In the genomic region with DNA sequence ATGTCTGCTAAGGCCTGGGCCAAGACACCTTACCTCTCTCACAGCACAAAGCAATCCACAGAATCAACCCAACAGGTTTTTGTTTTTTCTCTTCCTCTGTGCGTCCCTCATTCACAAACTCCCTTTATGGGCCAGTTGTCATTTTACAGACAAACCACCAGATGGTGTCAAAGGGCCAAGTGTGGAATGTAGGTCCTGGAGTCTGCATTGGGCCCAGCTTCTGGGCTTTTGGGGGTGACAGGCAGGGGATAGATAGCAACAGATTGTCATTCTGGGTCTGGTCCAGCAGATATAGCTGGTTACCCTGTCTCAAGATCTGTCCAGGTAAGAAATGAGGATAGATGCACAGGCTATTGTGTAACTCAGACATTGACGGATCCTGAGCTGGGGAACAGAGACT, we compare ENCODE assay signal across 9 mouse cellular contexts. TPM values are rescaled to one million over a fixed set of nuclear protein-coding genes. Genes with fewer than 3 reads are reported as not detected.
DNase-seq lines count a peak whose midpoint lies in the region; ATAC-seq lines count a peak whose summit lies in the region.
"Had no signal": no experiment of that assay in that cellular context is flagged by ENCODE, and none has a peak within 500 bp of the region (broad histone marks: within the 10 kb centered on the region; RNA-seq: fewer than 3 reads in every experiment).

No protein-coding gene starts in this region.

- no peaks in the 10 kb centered on the region for H3K9me3 ChIP-seq in midbrain, embryonic 15.5 days
- H3K9me3 ChIP-seq: megakaryocyte, embryonic 14.5 days had no signal

- H3K4me1 ChIP-seq in midbrain, embryonic 15.5 days = peaks cover 9% of the 10 kb centered on the region
- H3K4me1 ChIP-seq: megakaryocyte, embryonic 14.5 days had no signal

- no peak overlapping the region for H3K9ac ChIP-seq in midbrain, embryonic 15.5 days

- WGBS in midbrain, embryonic 15.5 days = 31% methylated on average over 2 of the region's 2 CpGs

- H3K4me3 ChIP-seq in midbrain, embryonic 15.5 days = no peak overlapping the region
- H3K4me3 ChIP-seq: megakaryocyte, embryonic 14.5 days had no signal

- H3K36me3 ChIP-seq in midbrain, embryonic 15.5 days (replicated peaks) = no peaks in the 10 kb centered on the region

- intact Hi-C loops in heart, postnatal 36 days (cut with DNase I) = loop anchor here (1.0 to 5.0 kb wide), 2 partner anchors 130 to 348 kb away; no protein-coding TSS in a partner anchor

- no peaks in the 10 kb centered on the region for H3K27me3 ChIP-seq in midbrain, embryonic 15.5 days (replicated peaks)

- peak; percentile 46 to 52 for DNase-seq in layer of hippocampus, postnatal 14 days (ENCODE audit: low spot score in 2 of 2)
- no peak for DNase-seq in layer of hippocampus, postnatal 36 days
- DNase-seq in ES-CJ7 (ENCODE audit: low read depth, low spot score) = peak; percentile 36
- peak; percentile 84 for DNase-seq in brain, adult 2 months (ENCODE audit: low read depth, low spot score)
- peak; percentile 25 to 38 for DNase-seq in heart, postnatal 36 days
- no peak for DNase-seq in urinary bladder, postnatal 36 days (ENCODE audit: low spot score in 2 of 2)

- peak; percentile 43 for ATAC-seq in midbrain, embryonic 15.5 days (replicated peaks)
- no peak for ATAC-seq in inflammation-experienced regulatory T-cells, adult 6 months

- H3K4me2 ChIP-seq in midbrain, embryonic 15.5 days = no peak overlapping the region

- H3K27ac ChIP-seq in midbrain, embryonic 15.5 days = no peak overlapping the region

RNA-seq across cellular contexts. Expression of a gene that starts 23.0 kb away (rescaled TPM):
- 10 to 100 TPM; 24.7 to 29.7 TPM for total RNA-seq in layer of hippocampus, postnatal 14 days (2021)
- 10 to 100 TPM; 25.7 to 30.1 TPM for total RNA-seq in layer of hippocampus, postnatal 36 days (2021)
- total RNA-seq in heart, postnatal 36 days (2021) = 10 to 100 TPM in 1 of 2 experiments, 1 to 10 TPM in 1; 8.8 to 10.4 TPM
- polyA plus RNA-seq in midbrain, embryonic 15.5 days (2015; fragmentation: Nextera tagmentation; extraction: Ambion mirVana) = 3.5 and 3.7 TPM in 2 replicates
- 1 to 10 TPM; 1.1 to 2.8 (median 2.0) TPM for polyA plus RNA-seq in inflammation-experienced regulatory T-cells, adult 6 months (2017; shearing (Covaris generic))

Comparison
In these comparisons a context has a peak if more than half of its experiments do, and no peak if none do; other contexts are left out.
1. DNase-seq: peak in layer of hippocampus, postnatal 14 days (2 of 2), ES-CJ7 (single experiment), brain, adult 2 months (single experiment) and heart, postnatal 36 days (2 of 2); none in layer of hippocampus, postnatal 36 days (0 of 2) and urinary bladder, postnatal 36 days (0 of 2).